Mouse (Mus musculus): ENCODE results near the gene Adam33.

Gene Adam33

DNA sequence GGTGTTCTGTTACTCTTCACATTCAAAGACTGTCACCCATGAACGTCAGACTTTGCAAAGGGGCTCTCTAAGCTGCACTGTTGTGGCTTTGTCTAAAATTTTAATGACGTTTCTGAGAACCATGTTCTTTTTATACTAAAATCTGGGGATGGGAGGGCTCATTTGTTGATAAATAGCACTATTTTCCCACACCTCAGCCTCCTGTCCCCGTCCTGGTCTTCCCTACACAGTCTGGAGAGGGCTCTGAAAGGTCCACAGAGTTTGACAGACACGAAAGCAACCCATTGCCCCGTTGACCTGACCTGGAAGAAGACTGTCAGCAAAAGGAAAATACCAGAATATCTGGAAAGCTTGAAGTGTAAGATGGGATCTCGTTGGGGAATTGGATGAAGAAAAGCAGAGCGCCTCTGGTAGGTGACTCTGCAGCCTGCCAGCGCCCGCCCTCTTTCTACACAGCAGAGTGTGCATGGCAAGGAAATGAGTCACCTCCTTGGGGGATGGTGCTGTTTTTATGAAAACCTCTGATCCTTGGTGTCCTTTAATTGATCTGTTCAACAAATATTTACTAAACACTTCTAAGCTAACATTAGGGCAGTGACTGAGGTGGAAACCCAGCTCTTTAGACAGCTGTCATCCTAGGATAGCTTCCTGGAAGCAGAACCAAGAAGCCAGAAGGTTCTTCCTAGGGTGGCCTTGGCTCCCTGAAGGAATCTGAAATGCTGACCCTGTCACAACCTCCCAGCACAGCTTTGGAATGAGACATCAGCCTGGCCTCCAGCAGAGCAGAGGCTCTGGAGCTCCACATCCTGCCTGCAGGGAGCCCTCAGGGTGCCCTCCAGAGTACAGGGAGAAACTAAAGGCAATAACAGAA, 34.3 kb downstream of the Adam33 start:
- no peak for DNase-seq (ENCODE audit: extremely low read depth, low read depth)

DNA sequence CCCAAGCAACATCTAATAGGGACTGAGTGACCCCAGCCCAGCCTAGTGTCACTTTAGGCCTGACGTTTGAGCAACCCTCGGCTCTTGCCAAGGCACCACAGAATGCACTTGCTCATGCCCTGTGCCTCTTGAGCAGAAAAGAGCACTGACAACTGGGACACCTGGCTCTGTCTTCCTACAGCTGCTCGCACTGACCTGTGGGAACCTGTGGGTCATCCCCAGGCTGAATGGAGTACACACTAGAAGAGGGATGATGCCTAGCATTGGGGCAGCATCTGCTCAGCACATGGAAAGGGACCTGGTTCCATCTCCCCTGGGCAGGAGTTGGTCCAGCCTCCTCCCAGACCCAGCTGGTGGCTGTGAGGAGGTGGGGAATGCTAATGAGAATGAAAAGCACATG, 36.7 kb downstream of the Adam33 start:
- DNase-seq (ENCODE audit: extremely low read depth, low read depth) = no peak

DNA sequence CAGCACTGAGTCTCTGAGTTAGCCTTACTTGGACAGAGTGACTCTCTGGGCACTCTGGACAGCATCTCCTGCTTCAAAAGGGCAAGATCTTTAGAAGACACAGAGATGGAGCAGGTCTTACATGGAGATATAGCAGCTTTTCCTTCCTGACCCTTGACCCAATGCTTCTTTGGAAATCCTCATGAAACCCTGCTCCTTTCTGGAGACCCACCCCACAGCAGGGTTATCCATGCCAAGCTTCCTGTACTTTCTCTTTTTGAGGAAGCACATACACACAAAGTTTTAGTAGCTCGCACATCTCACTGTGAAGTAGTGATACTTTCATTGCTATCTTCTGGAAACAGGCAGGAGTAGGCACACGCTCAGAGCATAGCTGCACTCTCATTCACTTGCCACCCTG, 38.4 kb downstream of the Adam33 start:
- DNase-seq (ENCODE audit: extremely low read depth, low read depth) = no peak

DNA sequence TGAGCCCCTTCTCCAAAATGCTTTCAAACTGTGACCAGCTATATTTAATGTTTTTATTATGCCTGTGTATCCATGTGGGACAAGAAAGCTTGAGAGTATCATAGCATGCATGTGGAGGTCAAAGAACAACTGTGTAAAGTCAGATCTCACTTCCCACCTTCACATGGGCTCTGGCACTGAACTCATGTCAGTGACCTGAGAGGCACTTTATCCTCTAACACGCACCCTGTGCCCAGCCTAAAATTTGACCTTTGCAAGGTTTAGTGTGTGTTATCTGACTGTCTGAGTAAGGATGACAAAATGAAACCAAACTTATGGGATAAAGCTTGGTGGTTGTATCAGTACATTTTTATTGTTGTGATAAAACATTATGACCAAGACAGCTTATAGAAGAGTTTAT, 53.0 kb downstream of the Adam33 start:
- DNase-seq (ENCODE audit: extremely low read depth, low read depth) = no peak

DNA sequence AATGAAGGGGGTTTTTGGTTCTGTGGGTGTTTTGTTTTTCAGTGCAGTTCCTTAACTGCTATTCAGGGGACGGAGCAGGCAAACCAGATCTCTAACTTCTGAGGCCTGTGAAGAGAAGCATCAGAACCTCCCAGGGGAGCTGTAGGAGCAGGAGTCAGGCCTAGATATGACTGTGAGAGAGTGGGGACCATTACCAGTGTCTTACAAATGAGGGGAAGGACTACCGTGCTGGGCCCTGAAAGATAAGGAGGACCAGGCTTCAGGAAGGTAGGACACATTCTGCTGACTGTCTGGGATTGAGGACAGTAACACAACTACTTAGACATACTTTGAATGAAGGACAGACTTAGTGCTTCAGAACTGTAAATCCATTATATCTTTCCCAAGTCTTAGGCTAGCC, 54.5 kb downstream of the Adam33 start:
- DNase-seq (ENCODE audit: extremely low read depth, low read depth) = no peak
